Mouse (Mus musculus) midbrain, embryonic 10.5 days (tissue): ENCODE results near the gene Dpep1. TPM values are rescaled to one million over a fixed set of nuclear protein-coding genes. Genes with fewer than 3 reads are reported as not detected.

Experiments
- DNase-seq: peaks from one replicate; pipeline ENCODE4 v3.0.0-alpha.2; 2017; ENCODE audit warnings: low spot score
- H3K27ac ChIP-seq: fragments of 300-500 bp; sonication (generic); replicated peaks from 2 replicates; pipeline ENCODE4 v1.5.1; 2016; ENCODE audit warnings: mild to moderate bottlenecking
- H3K27me3 ChIP-seq: fragments of 300-500 bp; sonication (generic); 2 replicates; pipeline ENCODE4 v1.6.1; 2016; ENCODE audit warnings: low read depth, mild to moderate bottlenecking; ENCODE audit not compliant: poor library complexity, severe bottlenecking
- H3K36me3 ChIP-seq: fragments of 300-500 bp; sonication (generic); 2 replicates; pipeline ENCODE4 v1.6.1; 2016; ENCODE audit warnings: mild to moderate bottlenecking, moderate library complexity
- H3K4me1 ChIP-seq: fragments of 300-500 bp; sonication (generic); 2 replicates; pipeline ENCODE4 v1.6.1; 2016
- H3K4me3 ChIP-seq: fragments of 300-500 bp; sonication (generic); 2 replicates; pipeline ENCODE4 v1.5.1; 2016; ENCODE audit warnings: mild to moderate bottlenecking, moderate library complexity
- H3K9me3 ChIP-seq: fragments of 300-500 bp; sonication (generic); replicated peaks from 2 replicates; pipeline ENCODE4 v1.6.1; 2016; ENCODE audit warnings: mild to moderate bottlenecking
- WGBS: fragments of 180-500 bp; shearing (Covaris S2); methylation state at CpG from one replicate; pipeline ENCODE4 v1.1.7; 2016; 5-methylcytosine and 5-hydroxymethylcytosine counted together
- polyA plus RNA-seq: library from polyadenylated mRNA; unstranded; fragments of >200 nt; fragmentation: Nextera tagmentation; extraction: Ambion mirVana; gene quantifications from 2 replicates; pipeline ENCODE4 v1.2.1, GENCODE M21; 2016

The Dpep1 gene
- polyA plus RNA-seq, 1 experiment from 2014 or later: 5.7 TPM

DNA sequence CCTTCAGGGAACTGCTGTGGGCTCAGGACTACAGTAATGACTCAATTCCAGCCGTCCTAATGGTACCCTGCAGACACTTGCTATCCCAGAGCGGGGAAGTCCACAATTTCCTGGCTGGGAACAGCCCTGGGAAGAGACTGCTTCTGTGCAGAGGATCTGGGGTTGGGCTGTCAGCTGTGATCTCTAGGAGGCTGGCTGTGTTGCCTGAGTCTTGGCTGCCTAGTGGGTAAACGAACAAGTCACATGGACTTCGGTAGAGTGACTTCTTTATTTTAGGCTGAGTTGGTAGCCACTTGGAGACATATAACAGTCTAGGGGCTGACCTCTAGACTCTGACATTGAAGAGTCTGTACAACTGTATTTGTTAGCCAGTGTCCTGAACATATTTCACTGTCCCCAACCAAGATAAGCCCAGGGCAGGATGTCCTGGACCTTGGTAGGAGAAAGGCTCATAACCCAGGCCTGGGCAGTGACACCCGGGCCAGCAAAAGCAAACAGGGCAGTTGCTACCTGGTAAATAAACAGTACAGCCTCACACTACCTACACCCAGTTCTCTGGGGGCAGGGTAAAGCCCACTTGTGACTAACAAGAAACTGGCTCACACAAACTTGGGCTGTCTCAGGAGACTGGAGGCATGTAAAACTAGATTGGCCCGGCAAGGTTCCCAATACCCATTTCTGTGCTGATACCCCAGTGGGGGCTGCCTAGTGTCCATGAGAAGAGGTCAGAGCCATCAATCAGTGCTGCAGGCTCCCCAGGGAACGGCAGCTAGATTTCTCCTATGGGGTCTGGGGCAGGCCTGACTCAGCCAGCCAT lies 56.3 kb downstream of the Dpep1 start:
- WGBS: 92% methylated on average over 7 of the region's 7 CpGs
- Histone ChIP-seq H3K4me3 (no peak overlapping the region), H3K36me3 (peaks cover 59% of the 10 kb centered on the region), H3K9me3 (no peaks in the 10 kb centered on the region), H3K27me3 (no peaks in the 10 kb centered on the region; the same call in 1 of the 2 replicates), H3K27ac (no peak overlapping the region), H3K4me1 (peaks cover 1% of the 10 kb centered on the region; the same call in 1 of the 2 replicates)
- DNase-seq: no peak

DNA sequence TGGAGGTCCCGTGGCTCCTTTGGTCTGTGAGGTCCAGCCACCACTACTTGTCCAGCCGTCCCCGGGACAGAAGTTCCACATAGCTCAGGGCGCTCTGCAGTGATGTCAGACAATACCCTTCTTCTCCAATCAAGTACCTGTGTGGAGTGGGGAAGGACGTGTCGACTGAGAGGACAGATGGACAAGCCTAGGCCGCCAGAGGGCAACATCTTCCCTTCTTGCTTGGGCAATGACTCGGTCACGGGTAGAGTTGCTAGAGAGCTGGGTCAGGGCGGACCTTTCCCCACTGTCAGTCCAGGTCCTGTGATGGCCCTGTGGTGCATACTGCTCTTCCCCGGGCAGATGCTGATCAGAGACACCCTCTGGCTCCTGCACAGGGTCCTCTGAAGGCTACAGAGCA lies 57.0 kb downstream of the Dpep1 start:
- no peak for DNase-seq
- H3K36me3 ChIP-seq: peaks cover 66% of the 10 kb centered on the region
- 66% methylated on average over 11 of the region's 11 CpGs for whole genome bisulfite sequencing

DNA sequence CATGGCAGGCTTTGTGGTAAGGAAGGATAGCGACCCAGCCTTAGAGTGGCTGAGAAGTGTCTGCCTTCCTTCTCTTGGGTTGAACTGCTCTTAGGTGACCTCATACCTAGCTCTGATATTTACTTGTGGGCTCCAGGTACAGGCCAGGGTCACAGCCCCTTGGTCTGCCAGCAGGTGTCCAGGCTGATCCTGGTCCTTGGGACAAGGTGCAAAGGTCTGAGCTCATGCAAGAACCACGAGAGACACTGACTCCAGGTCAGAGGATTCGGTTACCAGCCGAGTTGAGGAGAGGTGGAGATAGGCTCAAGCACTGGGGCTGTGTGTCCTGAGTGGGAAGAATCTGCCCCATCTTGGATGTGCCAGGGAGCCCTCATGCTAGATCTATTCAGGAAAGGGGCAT lies 58.3 kb downstream of the Dpep1 start:
- no peak overlapping the region for H3K4me3 ChIP-seq
- no peak overlapping the region for H3K27ac ChIP-seq
- WGBS: 94% methylated on average over 4 of the region's 4 CpGs
- H3K4me1 ChIP-seq: no peaks in the 10 kb centered on the region
- no peaks in the 10 kb centered on the region for H3K27me3 ChIP-seq
- H3K9me3 ChIP-seq: no peaks in the 10 kb centered on the region
- H3K36me3 ChIP-seq: peaks cover 80% of the 10 kb centered on the region
- no peak for DNase-seq

More for the DNA sequence above, 57.0 kb downstream of the Dpep1 start:
- H3K27ac ChIP-seq: no peak overlapping the region
- no peaks in the 10 kb centered on the region for H3K27me3 ChIP-seq
- H3K4me3 ChIP-seq: no peak overlapping the region
- no peaks in the 10 kb centered on the region for H3K4me1 ChIP-seq
- H3K9me3 ChIP-seq: no peaks in the 10 kb centered on the region

DNA sequence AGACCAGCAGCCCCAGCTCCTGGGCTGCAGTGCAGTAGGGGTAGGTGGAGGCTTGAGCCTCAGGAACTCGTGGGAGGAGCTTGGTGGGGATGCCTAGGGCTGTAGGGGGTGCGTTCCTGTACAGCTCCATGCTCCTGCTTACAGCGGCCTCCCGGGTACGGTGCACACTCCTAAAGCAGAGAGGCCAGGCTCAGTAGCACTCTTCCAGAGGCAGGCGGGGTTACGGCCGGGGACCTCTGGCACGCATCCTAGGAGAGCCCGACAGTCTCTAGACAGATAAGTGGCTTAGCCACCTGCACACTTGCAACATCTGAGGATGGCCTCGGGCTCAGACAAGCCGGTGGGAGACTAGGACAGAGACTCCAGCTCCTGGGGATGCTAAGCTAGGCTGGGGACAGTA lies 59.5 kb downstream of the Dpep1 start:
- Histone ChIP-seq H3K27ac (no peak overlapping the region), H3K9me3 (no peaks in the 10 kb centered on the region), H3K4me3 (no peak overlapping the region; the same call in 1 of the 2 replicates), H3K36me3 (peaks cover 90% of the 10 kb centered on the region), H3K27me3 (no peaks in the 10 kb centered on the region), H3K4me1 (no peaks in the 10 kb centered on the region)
- no peak for DNase-seq
- 92% methylated on average over 12 of the region's 12 CpGs for WGBS

DNA sequence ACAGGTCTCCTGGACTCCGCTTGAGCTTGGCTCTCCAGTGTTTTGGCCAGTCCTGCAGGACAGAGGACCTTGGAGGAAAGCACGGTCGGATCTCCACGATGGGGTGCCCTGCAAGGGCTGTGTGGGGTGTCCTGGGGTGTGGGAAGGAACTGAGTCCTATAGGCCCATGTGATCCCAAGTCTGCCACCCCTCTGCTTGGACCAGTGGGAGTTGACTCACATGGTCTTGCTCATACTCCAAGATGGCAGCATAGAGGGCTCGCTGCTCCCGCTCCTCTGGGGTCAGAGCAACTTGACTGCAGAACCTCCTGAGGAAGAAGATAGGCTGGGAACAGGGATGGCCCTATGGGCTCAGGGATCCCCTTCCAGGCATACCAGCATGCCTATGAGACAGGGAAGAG lies 61.7 kb downstream of the Dpep1 start:
- DNase-seq: no peak
- no peaks in the 10 kb centered on the region for H3K9me3 ChIP-seq
- H3K27me3 ChIP-seq: no peaks in the 10 kb centered on the region
- H3K36me3 ChIP-seq: peaks cover 97% of the 10 kb centered on the region
- no peak overlapping the region for H3K4me3 ChIP-seq
- 95% methylated on average over 6 of the region's 6 CpGs for WGBS
- no peak overlapping the region for H3K27ac ChIP-seq
- H3K4me1 ChIP-seq: peaks cover 6% of the 10 kb centered on the region

DNA sequence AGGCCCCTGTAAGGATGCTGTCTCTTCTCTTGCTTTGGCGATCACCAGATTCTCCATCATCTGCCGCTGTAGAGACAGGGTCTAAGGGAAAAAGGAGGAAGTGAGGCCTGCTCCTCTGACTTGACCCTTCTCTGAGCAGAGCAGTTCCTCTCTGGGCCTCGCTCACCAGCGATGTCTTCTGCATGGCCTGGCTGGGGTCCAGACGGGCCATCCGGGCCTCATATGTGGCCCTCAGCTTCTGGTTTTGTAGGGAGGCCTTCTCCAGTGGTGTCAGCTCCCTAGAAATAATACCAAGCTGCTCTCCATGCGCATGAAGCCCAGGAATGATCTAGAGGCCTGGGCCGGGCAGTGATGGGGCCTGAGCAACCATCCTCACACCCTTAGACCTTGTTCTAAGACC lies 62.6 kb downstream of the Dpep1 start:
- peaks cover 88% of the 10 kb centered on the region for H3K36me3 ChIP-seq
- 95% methylated on average over 8 of the region's 8 CpGs for WGBS
- H3K9me3 ChIP-seq: no peaks in the 10 kb centered on the region
- H3K4me1 ChIP-seq: peaks cover 15% of the 10 kb centered on the region
- no peak overlapping the region for H3K4me3 ChIP-seq
- H3K27me3 ChIP-seq: no peaks in the 10 kb centered on the region
- DNase-seq: no peak
- H3K27ac ChIP-seq: no peak overlapping the region

DNA sequence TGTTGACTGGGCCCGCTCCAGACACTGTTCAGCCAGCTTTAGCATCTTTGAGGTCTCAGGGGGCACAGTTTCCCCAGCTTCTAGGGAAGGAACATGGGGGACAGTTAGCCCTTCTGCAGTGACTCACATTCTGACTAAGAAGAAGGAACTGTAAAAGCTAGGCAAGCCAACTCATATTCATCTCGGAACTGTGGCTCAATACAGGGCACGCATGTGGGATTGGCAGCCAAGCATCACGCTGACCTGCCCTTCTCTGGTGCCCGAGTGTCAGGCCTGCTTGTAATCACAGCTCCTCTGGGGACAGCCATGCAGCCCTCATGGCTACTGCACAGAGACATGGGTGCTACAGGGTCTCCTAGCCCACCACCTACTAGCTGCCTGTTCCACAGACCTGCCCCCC lies 64.9 kb downstream of the Dpep1 start:
- Histone ChIP-seq H3K27ac (no peak overlapping the region), H3K9me3 (no peaks in the 10 kb centered on the region), H3K36me3 (peaks cover 68% of the 10 kb centered on the region), H3K4me3 (no peak overlapping the region), H3K4me1 (peaks cover 30% of the 10 kb centered on the region), H3K27me3 (no peaks in the 10 kb centered on the region)
- no peak for DNase-seq
- WGBS: 95% methylated on average over 5 of the region's 5 CpGs

Other genes starting within 250 kb of the Dpep1 start
- 29.5 TPM in 2 replicates for gene Ankrd11, start 144.0 kb upstream of the Dpep1 start, polyA plus RNA-seq
- gene Spg7, start 123.3 kb upstream of the Dpep1 start, polyA plus RNA-seq: 49.5 and 50.9 TPM in 2 replicates
- gene Rpl13, start 83.9 kb upstream of the Dpep1 start, polyA plus RNA-seq: 1,200 and 1,392 TPM in 2 replicates
- 0.32 and 0.39 TPM in 2 replicates for gene Cpne7, start 68.9 kb upstream of the Dpep1 start, polyA plus RNA-seq
- 3.6 and 3.8 TPM in 2 replicates for gene Sult5a1, start 27.9 kb upstream of the Dpep1 start, polyA plus RNA-seq
- gene Chmp1a, start 26.5 kb downstream of the Dpep1 start, polyA plus RNA-seq: 139 and 156 TPM in 2 replicates
- gene Spata33, start 26.6 kb downstream of the Dpep1 start, polyA plus RNA-seq: 6.1 TPM in 2 replicates
- gene Cdk10, start 38.6 kb downstream of the Dpep1 start, polyA plus RNA-seq: 41.4 and 42.0 TPM in 2 replicates
- gene Spata2l, start 50.0 kb downstream of the Dpep1 start, polyA plus RNA-seq: 1.3 and 2.4 TPM in 2 replicates
- gene Zfp276, start 68.0 kb downstream of the Dpep1 start, polyA plus RNA-seq: 23.2 and 27.2 TPM in 2 replicates
- gene Vps9d1, start 68.1 kb downstream of the Dpep1 start, polyA plus RNA-seq: 24.0 and 27.1 TPM in 2 replicates
- gene Fanca, start 132.3 kb downstream of the Dpep1 start, polyA plus RNA-seq: 40.4 and 45.3 TPM in 2 replicates
- gene Spire2, start 146.5 kb downstream of the Dpep1 start, polyA plus RNA-seq: 9.7 and 12.3 TPM in 2 replicates
- 150 and 167 TPM in 2 replicates for gene Tcf25, start 187.5 kb downstream of the Dpep1 start, polyA plus RNA-seq
- 0.06 and 0.10 TPM in 2 replicates for gene Mc1r, start 220.9 kb downstream of the Dpep1 start, polyA plus RNA-seq
- 428 and 665 TPM in 2 replicates for gene Tubb3, start 225.2 kb downstream of the Dpep1 start, polyA plus RNA-seq
- 42.1 and 45.9 TPM in 2 replicates for gene Def8, start 237.3 kb downstream of the Dpep1 start, polyA plus RNA-seq